Mouse (Mus musculus) adrenal gland, adult 18-20 months (tissue): ENCODE results near the gene Tmod3. TPM values are rescaled to one million over a fixed set of nuclear protein-coding genes. Genes with fewer than 3 reads are reported as not detected.
"Not testable (repeated sequence)": the region's sequence is repeated elsewhere in the genome, so short reads cannot be mapped to it uniquely, and the experiment has no call there.

Experiments
- DNase-seq, 2 experiments: peaks; one replicate each; pipeline ENCODE4 v3.0.0; 2021 to 2022; ENCODE audit warnings: low spot score in 2 of 2
- total RNA-seq, 2 experiments: library from RNA; stranded (reverse); gene quantifications; 1 replicate in 1 of 2; 2 replicates in 1 of 2; pipeline ENCODE4 v1.2.3; 2021

Gene Tmod3
- total RNA-seq, 2 experiments from 2014 or later: 57.4 to 60.2 TPM

DNA sequence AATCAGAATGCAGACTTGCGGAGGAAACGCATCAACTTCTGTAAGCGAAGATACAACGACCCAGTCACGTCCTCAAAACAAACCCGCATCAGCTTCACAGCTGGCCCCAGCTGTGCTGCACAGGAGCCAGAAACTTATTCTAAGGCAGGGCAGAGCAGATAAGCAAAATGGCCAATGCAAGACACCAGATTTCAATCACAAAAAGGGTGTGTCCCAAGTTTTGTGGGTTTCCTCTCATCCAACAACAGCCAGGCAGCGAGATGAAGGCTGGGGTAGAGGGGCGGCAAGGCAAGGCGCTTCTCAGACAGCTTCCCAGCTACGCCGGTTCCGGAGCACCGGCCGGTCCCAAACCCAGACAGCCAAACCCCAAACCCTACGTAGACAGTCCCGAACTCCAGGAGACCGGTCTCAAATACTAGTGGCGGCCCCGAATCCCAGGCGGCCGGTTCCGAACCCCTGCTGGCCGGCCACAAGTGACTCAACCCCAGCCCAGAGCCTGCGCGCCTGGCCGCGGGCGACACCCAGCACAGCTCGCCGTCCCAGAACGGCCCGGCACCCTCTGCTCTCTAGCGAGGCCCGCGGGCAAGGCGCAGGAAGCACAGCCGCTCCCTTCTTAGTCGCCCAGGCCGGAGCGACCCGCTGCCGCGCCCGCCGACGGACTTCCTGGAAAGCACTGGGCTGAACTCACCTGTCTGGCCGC lies 495 bp downstream of the Tmod3 start:
- no peak for DNase-seq

DNA sequence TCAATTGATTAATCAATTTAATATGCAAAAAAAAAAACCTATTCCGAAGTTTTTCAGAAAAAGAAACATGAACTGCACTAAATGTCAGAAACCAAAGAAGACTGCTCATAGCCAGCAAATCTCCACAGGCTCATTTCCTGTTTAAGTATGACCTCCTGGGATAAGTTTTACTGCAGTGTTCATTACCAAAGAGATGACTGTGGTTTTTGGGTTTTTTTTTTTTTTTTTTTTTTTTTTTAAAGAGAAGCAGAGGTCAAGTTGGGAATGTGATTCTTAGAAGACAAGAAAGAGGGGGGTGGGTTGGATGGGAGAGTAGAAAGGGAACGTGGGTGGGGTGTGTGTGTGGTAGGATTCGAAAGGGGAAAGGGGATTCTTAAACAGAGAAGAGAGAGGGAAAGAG lies 1.1 kb downstream of the Tmod3 start:
- DNase-seq: no peak

DNA sequence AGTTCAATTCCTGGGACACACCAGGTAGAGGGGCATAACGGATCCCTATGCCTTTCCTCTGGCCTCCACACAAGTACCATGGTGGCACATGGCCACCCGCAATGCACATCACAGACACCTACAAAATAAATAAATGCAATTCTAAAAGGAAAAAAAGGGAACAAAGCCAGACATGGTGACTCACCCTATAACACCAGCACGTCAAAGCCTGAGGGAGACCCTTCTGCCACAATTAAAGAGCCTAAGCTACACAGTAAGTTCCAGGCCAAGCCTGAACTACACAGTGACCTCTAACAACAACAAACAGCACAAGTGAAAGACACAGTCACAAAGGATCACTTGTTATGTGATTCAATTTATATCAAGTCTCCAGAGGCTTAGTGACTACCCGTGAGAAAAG lies 5.7 kb downstream of the Tmod3 start:
- DNase-seq: no peak

DNA sequence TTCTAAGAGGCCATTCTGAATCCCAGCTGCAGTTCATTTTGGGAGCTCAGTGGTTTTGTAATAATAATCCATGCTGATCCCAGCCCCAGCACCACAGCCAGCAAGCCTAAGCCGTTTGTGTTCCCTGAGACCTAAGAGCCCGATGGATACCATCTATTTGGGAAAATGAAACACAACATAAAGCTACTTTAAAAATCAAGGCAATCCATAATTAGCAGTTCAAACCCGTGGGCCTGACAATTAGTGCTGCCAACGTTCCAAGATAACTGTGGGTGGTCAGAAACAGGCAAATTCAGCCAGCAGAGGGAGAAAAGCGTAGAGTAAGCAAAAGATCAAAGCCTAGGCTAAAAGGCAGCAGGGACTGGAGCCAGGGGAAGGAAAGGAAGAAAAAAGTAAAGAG lies 8.1 kb downstream of the Tmod3 start:
- DNase-seq: no peak

DNA sequence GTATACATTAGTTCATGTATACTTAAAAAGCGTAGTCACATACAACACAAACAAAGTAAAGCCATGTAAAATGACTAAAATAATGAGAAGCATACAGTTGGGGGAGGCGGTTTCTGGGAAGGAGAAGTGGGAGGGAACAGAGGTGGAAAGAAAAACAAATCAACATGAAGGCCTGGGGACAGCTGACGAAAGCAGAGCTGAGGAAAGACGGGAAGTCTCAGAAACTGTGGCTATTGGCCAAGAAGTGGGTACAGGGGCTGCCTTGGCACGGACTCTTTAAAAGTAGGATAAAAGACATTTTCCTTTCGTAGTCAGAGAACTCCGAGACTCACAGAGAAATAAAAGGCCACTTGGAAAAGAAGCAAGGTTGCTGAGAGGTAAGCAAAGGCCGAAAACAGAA lies 10.4 kb downstream of the Tmod3 start:
- DNase-seq: no peak

DNA sequence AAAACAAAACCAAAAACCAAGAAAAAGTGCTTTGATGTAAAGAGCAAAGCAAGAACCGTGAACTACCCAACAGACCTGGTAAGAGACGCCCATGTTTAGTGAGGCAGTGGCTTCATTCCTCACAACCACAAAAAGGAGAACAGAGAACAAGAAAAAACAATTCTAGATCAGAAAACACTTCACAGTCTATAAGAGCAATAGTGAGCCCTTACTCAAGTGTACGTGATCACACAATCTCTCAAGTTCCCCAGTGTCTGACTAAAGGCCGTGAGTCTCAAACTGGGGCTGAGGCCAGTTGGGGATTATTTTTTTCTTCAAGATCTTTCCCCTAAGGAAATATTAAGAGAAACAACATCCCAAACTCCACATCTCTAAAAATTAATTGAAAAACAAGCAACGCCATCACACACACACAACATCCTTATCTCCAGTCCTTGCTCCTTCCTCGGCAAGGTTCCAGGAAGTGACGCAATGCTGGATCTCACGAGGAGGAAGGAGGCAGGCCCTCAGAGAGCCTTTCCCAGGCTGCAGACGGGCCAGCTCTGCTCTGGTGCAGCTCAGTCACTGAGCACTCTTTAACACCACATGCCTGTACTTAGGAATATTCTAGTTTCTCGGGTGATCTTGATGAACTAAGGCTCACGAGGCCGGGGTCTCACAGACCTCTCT lies 12.4 kb downstream of the Tmod3 start:
- DNase-seq: peak; percentile 72 to 82

DNA sequence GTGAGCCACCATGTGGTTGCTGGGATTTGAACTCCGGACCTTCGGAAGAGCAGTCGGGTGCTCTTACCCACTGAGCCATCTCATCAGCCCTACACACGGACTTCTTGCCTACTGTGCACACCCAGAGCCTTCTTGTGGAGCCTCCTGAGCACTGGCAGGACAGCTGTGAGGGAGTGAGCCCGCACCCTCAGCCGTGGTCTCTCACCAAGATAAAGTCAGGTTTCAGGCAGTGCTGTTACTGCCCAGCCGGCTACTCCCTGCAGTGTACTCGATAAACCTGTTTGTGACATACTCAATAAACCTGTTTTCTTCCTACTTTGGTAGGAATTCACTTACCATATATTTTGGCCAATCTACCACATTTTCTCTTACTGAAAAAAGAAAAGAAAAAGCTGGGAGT lies 13.9 kb downstream of the Tmod3 start:
- DNase-seq: no peak

DNA sequence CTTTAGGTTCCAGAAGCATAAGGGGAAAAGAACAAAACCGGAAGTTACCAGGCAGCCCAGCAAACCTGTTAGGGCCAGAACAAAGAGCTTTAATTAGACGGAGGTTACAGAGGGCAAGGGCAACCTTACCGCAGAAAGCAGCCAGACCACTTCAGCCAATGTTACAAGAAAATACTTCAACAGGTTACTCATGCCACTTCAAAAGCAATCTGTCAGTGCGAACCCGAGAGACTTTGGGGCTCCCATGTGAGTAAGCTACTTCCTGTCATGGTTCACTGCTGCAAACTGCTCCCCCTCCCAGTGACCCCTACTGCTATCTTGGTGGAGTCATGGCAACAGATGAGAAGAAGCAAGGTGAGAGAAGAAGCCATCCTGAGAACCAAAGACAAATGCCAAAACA lies 18.0 kb downstream of the Tmod3 start:
- no peak for DNase-seq

DNA sequence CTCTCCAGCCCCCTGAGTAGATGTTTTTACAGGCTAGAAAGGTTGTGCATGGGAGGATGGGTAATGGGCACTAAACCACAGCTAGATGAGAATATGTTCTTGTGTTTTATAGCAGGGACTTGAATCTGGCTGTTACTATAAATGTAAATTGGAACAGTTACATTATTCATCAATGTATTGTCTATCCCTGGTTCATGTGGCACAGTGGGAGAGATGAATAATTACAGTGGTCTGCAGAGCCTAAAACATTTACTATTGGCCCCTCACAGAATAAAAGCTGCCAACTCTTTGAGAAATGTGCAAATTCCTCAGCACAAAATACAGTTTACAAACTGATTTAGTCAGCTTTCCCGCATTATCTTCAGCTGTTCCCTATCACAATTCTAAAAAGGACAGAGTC lies 23.0 kb downstream of the Tmod3 start:
- no peak for DNase-seq

DNA sequence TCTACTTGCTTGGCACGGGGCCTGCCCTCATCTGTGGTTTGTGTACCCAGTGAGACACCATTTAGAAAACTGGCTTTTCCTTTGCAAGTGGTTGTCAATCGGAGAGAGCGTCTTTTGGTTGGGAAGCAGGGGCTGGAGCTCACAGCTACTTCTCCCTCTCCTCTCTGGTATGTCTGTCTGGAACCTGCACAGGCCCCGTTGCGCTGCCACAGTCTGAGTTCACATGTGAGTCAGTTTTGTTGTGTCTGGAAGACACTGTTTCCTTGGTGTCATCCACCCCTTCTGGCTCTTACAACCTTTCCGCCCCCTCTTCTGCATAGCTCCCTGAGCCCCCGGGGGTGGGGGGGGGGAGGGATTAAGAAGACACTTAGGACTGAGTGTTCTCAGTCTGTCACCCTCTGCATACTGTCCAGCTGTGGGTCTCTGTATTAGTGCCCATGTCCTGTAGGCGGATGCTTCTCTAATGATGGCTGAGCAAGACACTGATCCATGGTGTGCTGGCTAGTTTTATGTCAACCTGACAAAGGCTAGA lies 25.0 kb downstream of the Tmod3 start:
- DNase-seq: no peak

DNA sequence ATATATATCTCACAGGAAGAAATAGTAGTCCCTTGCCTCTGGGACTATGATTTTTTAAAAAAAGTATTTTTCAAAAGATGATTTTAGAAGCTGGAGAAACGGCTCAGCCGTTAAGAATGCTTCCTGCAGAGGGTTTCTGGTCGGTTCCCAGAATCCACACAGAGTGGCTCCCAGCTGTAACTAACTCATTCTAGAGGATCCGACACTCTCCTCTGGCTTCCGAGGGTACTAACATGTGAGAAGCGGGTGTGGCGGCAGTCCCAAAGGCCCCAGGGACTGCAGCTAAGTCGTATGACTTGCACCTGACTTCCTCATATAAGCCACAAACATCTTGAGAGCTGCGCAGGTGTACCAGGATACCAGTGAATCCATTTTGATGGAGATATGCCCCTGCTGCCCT lies 26.5 kb downstream of the Tmod3 start:
- DNase-seq: not testable (repeated sequence)

DNA sequence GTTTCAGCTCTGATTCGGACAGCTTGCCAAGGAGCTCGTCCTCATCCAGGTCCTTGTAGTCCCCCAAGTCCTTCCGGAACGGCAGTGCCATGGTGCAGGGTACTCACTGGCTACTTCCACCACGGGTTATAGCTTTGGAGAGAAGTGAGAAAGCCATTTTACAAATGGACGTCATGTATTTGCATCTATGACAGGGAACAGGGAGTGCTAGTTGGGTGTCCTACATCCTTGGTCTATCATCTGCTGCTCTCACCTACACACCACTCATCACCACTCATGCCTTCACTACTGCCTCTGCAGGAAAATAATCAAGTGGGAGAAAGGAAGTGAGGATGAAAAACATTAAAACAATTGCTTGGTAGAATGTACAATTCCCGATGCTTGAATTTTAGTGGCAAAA lies 27.0 kb downstream of the Tmod3 start:
- no peak for DNase-seq

DNA sequence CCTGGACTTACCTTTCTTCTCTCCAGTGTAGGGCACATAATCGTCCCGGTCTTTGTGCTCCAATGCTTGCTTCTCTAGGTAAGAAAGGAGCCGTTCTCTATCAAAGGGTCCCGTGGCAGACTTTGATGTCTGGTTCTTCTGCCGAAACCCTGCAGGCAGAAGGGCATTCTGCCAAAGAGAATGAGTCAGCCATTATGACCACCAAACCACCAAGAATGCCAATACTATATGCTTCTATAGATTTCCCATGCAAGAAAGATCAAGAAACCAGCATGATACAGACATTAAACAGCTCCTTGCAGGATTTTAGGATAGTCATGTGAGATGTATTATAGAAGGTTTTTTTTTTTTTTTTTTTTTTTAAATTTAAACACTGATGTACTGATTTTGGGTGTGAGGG lies 30.1 kb downstream of the Tmod3 start:
- no peak for DNase-seq

DNA sequence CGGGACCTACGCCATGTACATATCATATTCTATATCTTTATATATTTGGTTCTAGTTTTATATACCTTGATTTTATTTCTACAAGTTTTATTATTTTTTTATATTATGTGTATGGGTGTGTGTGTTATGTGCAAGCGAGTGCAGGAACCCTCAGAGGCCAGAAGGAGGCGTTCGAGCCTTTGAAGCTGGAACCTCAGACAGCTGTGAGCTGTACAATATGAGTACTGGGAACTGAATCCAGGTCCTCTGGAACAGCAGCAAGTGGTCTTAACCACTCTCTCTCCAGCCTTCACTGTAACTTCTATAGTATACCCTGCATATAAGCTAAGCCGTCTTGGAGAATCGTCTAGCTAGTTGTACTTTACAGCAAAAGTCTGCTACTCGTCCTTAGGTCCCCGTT lies 31.4 kb downstream of the Tmod3 start:
- DNase-seq: no peak

DNA sequence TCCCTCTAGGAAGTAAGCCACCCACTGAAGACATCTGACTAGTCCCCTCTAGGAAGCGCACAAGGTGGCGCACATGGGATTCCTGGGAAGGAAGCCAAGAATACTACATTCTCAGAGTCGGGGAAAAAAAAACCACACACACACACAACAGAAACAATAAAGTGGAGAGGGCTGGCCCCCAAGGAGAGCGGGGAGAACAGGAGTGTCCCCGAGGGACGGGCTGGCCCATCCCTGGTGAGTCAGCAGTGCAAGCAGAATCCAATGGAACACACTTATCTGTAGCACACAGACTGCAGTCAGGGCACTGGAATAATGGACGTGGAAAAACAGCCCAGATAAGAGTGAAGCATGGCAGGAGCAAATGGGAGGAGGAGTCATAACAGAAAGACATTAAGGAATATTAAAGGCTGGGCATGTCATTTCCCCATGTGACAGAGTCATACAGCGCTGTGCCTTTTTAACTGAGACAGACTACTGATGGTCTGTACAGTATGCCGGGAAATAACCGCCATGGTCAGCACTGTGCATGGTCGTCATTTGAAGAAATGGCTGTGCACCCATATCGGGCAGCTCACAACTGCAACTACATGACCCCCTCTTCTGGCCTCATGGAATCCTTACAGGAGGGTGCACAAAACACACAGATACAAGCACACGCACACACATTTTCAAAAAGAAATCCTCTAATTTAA lies 31.9 kb downstream of the Tmod3 start:
- peak in 1 of 2 experiments; percentile 22 for DNase-seq

DNA sequence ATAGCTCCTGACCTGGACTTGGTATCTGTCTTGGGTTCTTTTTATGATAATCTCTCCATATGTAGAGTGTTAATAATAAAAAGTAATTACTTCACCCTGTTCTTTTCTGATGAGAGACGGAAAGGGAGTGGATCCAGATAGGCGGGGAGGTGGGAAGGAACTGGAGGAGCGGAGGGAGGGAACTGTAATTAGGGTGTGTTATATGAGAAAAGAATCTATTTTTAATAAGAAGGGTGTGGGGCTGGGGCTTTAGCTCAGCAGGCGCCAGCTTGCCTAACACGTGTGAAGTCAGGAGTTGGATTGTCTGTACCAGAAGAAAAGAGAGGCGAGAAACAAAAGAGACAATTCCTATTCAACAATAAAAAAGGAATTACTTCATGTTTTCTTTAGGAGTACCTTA lies 35.8 kb downstream of the Tmod3 start:
- DNase-seq: no peak

DNA sequence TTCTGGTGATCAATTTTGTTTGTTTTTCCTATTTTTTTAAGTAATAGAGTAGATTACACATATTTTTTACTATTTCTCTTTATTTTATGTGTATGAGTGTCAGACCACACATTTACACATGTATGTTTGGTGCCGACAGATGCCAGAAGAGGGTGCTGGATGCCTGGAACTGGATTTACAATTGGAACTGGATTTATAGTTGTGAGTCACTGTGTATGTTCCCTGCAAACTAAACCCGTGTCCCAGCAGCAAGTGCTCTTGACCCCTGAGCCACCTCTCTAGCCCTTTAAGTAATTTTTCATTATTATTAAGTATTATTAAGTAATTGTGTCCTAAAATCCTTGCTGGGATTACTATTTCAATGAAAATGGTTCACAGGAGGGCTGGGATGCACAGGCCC lies 37.2 kb downstream of the Tmod3 start:
- DNase-seq: no peak

DNA sequence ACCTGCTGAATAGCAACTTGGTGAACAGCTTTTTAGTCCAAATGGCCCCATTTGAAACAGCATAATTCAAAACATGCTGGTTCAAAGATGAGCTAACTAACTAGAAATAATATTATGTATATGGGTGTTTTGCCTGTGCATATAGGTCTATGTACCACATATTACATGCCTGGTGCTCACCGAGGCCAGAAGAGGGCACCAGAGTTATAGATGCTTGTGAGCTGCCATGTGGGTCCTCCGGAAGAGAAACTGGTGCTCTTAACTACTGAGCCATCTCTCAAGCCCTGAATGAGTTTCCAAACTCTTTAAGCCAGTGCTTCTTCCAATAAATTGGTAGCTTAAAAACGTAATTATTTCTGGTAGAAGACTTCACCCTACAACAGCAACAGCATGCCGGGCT lies 37.7 kb downstream of the Tmod3 start:
- DNase-seq: peak; percentile 36 to 41

DNA sequence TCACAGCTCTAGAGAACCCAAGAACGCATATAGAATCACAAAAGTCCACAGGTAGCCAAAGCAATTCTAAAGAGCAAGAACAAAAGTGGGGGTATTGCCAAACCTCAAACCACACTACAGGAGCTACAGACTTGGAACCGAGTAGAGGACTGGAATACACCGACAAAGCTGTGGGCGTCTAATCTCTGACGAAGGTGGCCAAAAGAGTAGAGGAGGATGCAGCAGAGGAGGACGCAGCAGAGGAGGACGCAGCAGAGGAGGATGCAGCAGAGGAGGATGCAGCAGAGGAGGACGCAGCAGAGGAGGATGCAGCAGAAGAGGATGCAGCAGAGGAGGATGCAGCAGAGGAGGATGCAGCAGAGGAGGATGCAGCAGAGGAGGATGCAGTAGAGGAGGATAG lies 38.5 kb downstream of the Tmod3 start:
- DNase-seq: no peak

DNA sequence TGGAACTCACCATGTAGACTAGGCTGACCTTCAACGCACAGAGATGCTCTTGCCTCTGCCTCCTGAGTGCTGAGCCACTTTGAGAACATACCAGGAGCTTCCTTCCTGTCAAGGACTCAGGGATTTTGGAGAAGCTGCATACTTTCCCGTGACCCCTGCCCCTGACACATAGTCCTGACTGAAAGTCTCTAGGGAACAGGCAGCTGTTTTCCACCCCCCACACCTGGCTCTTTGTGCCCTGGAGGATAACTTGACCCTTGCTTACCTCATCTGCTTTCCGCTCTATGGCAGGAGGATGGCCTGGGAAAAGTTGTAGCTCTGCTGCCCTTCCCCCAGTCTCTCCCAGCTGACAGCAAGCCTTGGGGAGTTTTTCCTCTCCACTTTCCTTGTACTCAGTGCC lies 41.7 kb downstream of the Tmod3 start:
- DNase-seq: no peak

DNA sequence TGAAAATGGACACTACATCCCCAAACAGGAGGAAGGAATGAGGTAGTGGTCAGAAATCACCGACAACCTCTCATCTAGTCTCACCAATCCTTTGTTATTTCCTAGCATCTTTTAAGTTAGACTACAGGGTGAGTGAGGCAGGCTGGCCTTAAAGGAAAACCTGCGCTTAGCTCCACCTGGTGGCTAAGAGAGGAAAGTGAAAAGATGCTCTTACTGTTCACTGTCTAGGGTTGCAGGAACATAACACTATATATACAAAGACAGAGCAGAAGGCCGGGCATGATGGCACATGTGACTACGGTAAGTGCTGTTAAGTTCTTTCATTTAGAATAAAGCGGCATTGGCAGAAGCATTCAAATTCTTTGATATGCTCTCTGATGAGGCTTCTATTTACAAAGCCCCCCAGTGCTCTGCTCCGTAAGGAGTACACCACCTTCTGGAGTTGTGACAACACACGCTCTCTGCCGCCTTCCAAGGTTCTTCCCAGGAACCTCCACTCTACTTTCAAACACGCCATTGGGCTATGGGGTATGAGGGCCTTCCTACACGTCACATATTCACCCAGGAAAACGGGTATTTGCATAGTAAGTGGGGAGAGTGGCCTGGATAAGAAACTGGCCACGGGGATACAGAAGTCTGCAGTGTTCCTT lies 43.9 kb downstream of the Tmod3 start:
- peak in 1 of 2 experiments; percentile 15 for DNase-seq
